Mouse (Mus musculus) bone marrow, adult 2 months (tissue): ENCODE results near the gene Sars. TPM values are rescaled to one million over a fixed set of nuclear protein-coding genes. Genes with fewer than 3 reads are reported as not detected.

ENCODE experiments used
- H3K27ac ChIP-seq: fragments of 200-500 bp; 2 replicates; pipeline ENCODE4 v1.5.1; 2012; ENCODE audit warnings: low read depth, mild to moderate bottlenecking, control low read depth, inconsistent platforms, low read length; ENCODE audit not compliant: control insufficient read depth, poor library complexity, insufficient read depth
- H3K4me1 ChIP-seq: fragments of 200-500 bp; 2 replicates; pipeline ENCODE4 v1.6.1; 2011; ENCODE audit warnings: low read length; ENCODE audit not compliant: control insufficient read depth, insufficient read depth
- H3K4me3 ChIP-seq: fragments of 200-500 bp; replicated peaks from 2 replicates; pipeline ENCODE3; 2011; ENCODE audit warnings: mild to moderate bottlenecking, low read depth, low read length, control low read depth; ENCODE audit not compliant: control insufficient read depth
- CTCF ChIP-seq: fragments of 200-500 bp; IDR thresholded peaks from 2 replicates; pipeline ENCODE4 v1.5.1; 2011; ENCODE audit warnings: low read length, control low read depth; ENCODE audit not compliant: control insufficient read depth, insufficient read depth
- POLR2A ChIP-seq: fragments of 200-500 bp; IDR thresholded peaks from 2 replicates; pipeline ENCODE4 v1.6.1; 2011; ENCODE audit warnings: low read depth, mild to moderate bottlenecking, control low read depth, low read length, borderline replicate concordance; ENCODE audit not compliant: control insufficient read depth
- WGBS: fragments of 180-500 bp; shearing (Covaris S2); methylation state at CpG from one replicate; pipeline ENCODE4 v1.1.7; 2018; 5-methylcytosine and 5-hydroxymethylcytosine counted together
- polyA plus RNA-seq: library from polyadenylated mRNA; stranded (reverse); fragments of >200 nt; gene quantifications from 2 replicates; pipeline ENCODE4 v1.2.4, GENCODE M21; 2011; ENCODE audit warnings: low replicate concordance; ENCODE audit not compliant: missing spikeins, insufficient read depth, insufficient read length

Gene Sars
- polyA plus RNA-seq, 1 experiment, result 69.1 TPM

DNA sequence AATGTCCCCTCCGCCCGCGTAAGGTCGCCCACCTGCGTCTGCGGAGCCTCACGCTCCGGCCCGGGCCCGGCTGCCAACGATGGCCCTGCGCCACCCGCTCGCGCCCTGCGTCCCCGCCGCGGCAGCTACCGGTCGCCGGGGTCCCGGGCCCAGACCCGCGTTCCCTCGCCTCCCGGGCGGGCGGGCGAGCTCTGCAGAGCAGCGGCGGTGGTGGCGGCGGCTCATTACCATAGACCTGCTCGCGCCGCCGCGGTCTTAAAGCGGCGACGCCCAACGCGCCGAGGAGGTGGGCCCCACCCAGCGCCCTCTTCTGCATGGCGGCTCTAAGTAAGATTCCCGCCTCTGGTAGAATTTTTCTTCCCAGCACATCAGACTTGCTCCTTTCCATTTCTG lies 29.2 kb downstream of the Sars start:
- H3K27ac ChIP-seq, result no peak overlapping the region
- peak overlapping the region; percentile 40 for H3K4me3 ChIP-seq

DNA sequence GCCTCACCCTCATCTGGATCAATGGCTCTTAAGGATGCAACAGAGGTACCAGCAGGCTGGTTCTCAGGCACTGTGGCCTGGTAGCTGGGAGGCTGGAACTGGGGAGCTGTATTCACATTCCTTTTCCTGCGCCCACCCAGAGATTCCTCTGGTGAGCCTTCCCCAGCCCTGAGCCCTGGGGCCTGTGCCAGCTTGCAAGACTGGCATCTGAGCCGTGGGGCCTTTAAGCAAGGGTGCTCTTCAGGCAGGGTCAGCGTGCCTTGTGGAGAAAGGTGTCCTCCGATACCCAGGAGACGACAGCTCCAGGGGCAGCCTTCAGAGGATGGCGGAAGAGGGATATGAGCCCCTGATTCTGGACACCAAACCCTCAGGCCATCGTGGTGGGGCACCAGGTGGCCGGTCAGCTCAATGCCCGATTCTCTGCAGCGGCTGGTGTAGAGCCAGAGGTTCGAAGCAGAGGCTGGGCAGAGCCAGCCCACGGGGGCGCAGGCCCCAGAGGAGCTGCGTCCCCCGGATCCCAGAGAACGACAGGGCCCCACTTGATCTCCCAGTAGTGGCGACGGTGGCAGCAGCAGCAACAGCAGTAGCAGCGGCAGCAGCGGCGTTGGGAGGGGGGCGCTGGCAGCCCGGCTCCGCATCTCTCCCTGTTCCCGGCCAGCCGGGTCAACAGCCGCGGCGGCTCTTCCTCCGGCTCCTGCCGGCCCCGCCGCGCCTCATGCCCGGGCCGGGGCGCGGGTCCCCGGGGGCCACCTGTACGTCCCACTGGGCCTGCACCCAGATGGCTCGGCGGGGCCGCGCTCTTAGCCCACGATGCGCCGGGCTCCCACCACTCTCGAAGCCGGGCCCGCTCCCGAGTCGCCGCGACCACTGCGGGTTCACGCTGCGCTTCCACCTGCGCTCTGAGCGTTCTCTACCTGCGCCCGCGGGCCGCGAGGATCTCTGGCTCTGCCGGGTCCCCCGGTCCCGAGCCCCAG lies 29.9 kb downstream of the Sars start, which contains the start of gene Celsr2:
TSS of gene Celsr2 (minus strand) at position 696 of the 974 bp plus-strand sequence.
- Histone ChIP-seq H3K27ac (no peak within 1 kb of the TSS), H3K4me3 (peak within 1 kb of the TSS; percentile 40), H3K4me1 (no peaks in the 10 kb centered on the region)
- WGBS, result 10% methylated on average over 67 of the region's 67 CpGs
- TF ChIP-seq CTCF (no peak), POLR2A (no peak)

More for the DNA sequence above, 29.2 kb downstream of the Sars start:
- TF ChIP-seq CTCF (no peak), POLR2A (no peak)
- H3K4me1 ChIP-seq, result no peaks in the 10 kb centered on the region
- WGBS, result 1% methylated on average over 48 of the region's 48 CpGs

DNA sequence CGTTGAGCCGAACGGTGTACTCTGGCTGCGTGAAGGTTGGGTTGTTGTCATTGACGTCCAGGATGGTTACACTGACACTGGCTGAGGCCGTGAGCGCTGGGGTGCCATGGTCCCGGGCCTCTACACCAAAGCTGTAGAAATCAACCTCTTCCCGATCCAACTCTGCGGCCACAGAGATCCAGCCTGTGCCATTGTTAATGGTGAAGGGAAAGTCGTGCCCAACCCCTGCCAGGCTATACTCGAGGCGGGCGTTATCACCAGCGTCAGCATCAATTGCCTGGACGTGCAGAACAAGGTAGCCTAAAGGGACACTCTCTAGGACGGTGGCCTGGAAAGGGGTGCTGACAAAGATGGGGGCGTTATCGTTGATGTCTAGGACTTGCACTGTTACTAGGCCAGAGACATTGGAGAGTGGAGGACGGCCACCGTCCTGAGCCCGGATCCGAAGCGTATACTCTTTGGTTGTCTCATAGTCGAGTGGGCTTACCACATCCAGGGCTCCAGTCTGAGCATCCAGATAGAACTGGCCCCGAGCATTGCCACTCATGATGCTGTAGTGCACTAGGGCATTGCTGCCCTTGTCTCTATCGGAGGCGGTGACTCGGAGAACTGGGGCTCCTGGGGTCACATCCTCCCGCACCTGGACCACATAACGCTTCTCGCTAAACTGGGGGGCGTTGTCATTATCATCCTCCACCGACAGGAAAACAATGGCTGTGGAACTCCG lies 31.2 kb downstream of the Sars start:
- 92% methylated on average over 35 of the region's 35 CpGs for WGBS

DNA sequence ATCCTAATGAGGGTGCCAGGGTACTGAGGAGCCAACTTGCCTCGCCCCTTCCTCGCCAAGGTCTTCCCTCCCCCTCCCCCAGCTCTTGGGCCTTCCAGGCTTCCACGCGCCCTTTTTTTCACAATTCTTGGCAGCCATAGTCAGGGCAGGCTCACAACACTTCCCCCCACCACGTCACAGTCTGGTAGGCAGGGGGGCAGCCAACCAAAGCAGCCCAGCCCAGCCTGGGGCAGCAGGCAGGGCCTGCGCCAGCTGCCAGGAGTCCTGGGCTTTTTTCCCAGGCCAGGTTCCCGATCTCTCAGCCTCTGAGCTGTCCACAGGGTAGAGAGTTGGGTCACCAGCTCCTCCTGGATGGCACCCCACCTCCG lies 33.3 kb downstream of the Sars start:
- TF ChIP-seq POLR2A (no peak), CTCF (no peak)
- Histone ChIP-seq H3K4me3 (no peak overlapping the region), H3K27ac (no peak overlapping the region), H3K4me1 (no peaks in the 10 kb centered on the region)
- WGBS, result 79% methylated on average over 8 of the region's 8 CpGs

More for the DNA sequence above, 31.2 kb downstream of the Sars start:
- no peak overlapping the region for H3K27ac ChIP-seq
- TF ChIP-seq CTCF (no peak), POLR2A (no peak)
- H3K4me1 ChIP-seq, result no peaks in the 10 kb centered on the region
- no peak overlapping the region for H3K4me3 ChIP-seq

DNA sequence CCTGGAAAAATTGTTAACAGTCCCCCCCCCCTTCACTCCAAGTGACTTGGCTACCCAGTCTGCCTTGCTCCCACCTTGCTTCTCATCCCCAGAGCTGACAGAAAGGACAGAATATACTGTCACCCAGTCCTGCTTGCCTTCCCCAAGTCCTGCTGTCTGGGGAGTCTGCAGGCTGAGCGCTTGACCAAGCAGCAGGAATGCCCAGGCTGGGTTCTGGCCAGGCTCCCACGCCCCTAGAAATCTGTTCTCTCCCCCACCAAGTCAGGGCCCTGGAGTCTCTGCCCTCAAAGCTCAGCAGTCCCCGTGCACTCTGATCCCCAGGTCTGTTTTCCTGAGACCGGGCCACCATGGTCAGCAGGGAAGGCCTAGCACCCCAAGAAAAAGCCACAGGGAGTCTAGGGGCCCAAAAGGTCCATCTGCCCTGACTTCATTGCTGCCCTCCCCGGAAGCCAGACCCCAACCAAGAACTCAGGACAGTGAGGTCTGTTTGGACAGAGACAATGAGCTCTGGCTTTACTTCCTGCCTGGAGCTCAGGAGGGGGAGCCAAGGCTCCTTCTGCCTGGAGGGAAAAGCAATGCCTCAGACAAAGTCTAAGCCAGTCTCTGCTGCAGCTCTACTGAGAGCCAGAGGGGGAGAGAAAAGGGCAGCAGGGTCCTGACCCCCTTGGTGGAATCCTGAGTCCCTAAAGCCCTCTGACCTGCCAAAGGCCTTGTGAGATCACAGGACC lies 33.8 kb downstream of the Sars start:
- Histone ChIP-seq H3K27ac (no peak overlapping the region), H3K4me3 (no peak overlapping the region), H3K4me1 (no peaks in the 10 kb centered on the region)
- WGBS, result 84% methylated on average over 5 of the region's 5 CpGs
- TF ChIP-seq CTCF (no peak), POLR2A (no peak)

DNA sequence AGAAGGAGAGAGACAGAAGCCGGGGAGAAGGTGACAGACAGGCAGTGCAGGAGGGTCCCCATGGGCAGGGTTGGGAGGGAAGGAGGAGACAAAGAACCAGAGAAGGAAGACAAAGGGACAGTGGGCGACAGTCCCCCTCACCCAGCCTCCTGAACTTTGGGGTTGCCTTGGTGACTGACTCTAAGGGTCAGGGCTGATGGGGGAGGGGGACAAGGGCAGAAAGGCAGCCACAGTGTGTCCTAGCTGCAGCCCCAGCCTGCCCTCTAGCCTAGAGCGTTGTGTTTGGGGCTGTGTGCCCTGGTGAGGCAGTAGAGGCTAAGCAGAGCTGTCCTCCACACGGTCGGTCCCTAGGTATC lies 34.7 kb downstream of the Sars start:
- Histone ChIP-seq H3K4me3 (no peak overlapping the region), H3K27ac (no peak overlapping the region), H3K4me1 (no peaks in the 10 kb centered on the region)
- 73% methylated on average over 5 of the region's 5 CpGs for WGBS
- TF ChIP-seq POLR2A (no peak), CTCF (no peak)

DNA sequence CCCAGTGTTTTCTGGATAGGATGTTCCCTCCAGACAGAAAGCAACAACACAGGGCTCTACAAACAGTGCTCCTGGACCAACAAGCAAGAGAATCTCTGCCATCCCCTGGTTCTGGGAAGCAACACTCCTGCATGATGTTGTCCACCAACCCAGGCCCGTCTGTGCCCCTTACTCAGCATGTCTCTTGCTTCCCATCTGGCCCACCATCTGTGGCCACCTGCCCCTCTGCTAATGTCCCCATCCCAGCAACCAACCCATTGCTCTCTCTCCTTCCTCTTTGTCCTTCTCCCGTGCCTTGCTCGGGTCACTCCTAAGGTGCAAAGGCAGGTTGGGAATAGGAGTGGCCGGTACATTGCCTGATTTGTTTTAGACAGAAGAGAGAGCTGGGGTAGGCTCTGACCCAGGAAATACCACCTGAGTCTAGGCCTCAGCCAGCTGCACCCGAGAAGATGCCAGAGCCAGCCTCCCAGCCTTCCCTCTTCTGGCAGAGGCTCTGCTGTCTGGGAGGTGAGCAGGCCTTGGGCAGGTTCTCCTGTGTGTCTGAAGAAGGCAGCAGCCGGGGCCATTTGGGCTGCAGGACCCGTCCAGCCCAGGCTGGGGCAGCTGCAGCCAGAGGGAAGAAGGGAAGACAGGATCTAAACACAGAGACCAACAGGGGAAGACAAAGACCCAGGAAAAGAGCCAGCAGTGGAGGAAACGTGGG lies 35.2 kb downstream of the Sars start:
- 73% methylated on average over 8 of the region's 8 CpGs for WGBS
- Histone ChIP-seq H3K27ac (no peak overlapping the region), H3K4me1 (no peaks in the 10 kb centered on the region), H3K4me3 (no peak overlapping the region)
- no peak for TF ChIP-seq CTCF
- no peak for TF ChIP-seq POLR2A

DNA sequence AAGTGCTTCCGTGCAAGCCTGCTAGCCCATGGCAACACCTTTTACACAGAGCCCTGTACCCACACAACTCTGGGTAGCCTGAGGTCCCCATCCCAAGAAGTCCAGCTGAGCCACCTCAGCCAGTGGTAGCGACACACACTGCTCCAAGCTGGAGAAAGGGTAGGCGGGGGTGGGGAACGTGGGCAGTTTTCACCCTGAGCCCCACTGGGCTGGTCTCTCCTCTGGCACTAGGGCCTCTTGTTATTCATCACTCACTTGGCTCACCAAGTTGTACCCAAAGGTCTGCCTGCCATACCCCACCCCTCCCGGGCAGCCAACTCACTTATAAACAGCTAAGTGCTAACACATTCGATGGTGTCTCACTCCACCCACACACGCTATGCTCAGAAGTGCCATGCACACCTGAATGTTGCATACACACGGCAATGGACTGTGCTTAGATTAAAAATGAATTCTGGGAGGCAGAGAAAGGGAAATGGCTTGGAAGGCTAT lies 36.4 kb downstream of the Sars start:
- 85% methylated on average over 8 of the region's 8 CpGs for WGBS
- TF ChIP-seq CTCF (no peak), POLR2A (no peak)
- H3K4me3 ChIP-seq, result no peak overlapping the region
- no peaks in the 10 kb centered on the region for H3K4me1 ChIP-seq
- no peak overlapping the region for H3K27ac ChIP-seq
